Mouse (Mus musculus): ENCODE measurements around the gene Pstpip1.

Pstpip1 gene

DNA sequence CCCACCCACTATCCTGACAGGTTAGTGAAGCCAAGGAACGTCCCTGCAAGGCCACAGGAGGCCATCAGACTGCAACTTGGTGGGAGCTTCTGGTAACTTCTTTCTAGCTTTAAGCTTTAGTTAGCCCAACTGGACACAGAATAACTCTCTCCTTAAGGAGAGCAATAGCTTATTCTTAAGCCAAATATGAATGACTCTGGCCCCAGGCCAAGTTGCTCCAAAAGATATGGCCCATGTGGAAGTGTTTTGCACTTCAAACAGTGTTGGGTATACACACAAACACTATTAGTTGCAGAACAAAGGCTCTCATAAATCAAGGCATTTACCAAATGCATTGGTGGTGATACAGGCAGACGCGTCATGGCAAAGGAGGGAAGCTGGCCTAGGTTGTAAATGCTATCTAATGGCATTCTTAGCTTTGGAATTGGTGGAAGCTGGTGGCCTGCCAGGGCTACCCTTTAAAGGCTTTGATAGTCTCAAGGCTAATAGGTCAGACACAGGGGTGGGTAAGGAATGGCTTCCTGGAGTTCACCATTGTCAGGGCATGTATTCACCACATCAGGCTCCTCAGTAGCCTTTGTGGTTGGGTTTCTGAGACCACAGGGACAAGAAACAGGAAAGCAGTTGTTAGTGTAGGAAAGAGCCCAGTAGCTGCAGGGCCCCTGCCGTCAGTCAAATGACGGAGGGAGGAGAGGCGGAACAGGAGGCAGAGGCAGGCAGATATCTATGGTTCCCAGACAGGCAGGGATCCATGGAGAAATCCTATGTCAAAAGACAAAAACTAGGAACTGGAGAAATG lies 16.7 kb downstream of the Pstpip1 start:
- no peak for DNase-seq

DNA sequence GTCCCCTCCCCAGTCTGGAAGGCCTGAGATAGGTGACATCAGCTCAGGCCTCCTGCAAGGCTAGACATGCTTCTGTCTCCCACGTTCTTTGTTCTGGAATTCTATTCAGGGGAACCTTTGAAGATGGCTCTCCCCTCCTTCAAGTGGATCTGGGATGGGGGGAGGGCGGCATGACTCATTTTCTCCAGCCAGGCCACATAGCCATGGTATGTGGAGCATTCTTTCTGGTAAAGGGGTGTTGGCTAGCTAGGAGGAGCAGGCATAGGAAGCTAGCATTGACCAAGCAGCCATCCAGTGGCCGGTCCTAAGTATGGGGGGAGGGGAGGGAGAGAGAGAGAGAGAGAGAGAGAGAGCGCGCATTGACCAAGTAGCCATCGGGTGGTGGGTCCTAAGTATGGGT lies 17.8 kb downstream of the Pstpip1 start:
- no peak for DNase-seq

DNA sequence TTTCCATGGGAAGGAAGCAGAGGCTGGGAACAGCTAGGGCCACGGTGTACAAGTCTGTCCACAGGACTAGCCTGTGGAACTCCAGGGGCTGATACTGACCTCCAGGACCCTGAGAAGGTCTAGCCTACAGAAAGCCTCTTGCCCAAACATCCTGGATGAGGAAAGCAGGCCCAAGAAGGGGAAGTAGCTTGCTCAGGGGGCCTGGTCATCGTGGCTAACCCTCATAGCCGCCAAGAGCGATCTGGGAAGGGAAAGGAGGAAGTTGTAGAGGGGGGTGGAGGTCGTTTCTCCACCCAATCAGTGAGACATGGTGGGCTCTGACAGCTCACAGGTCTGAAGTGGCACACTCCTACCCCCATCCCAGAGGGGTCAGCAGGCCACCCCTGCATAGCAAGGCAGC lies 18.4 kb downstream of the Pstpip1 start:
- DNase-seq = no peak

DNA sequence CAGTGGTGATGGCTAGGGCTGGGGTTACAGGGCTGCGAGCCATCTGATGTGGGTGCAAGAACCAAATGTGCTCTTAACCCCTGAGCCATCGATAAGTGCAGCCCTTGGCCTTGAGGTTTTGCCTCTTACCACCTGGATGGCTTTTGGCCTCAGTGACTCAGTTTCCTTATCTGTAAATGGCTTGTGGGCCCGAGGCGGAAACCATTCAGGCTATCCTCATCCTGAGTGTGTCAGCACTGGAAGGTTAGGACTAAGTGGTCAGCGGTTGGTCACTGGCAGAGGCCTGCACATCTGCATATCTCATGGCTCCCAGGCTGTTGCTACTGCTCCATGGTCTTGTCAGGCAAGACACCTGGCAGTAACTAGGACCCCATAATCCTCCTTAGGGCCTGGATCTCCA lies 28.3 kb downstream of the Pstpip1 start:
- no peak for DNase-seq

DNA sequence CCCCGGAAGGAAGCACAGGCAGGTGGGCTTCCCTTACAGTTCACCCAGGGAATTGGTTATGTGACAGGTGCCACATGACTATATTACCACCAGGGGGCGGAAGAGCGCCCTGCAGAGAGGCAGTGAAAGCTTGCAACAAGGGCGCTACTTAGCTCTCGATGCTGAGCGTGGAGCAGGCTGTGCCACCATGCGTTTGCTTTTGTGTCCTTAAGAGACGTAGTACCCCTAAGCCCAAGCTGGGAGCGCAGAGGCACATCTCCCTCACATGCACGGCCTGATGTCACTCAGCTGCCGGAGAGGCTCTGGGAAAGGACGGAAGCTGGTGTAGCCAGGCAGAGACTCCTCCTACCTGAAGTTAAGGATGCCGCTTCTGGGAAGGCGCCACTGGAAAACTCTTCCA lies 28.8 kb downstream of the Pstpip1 start:
- peak; percentile 58 to 78 for DNase-seq

DNA sequence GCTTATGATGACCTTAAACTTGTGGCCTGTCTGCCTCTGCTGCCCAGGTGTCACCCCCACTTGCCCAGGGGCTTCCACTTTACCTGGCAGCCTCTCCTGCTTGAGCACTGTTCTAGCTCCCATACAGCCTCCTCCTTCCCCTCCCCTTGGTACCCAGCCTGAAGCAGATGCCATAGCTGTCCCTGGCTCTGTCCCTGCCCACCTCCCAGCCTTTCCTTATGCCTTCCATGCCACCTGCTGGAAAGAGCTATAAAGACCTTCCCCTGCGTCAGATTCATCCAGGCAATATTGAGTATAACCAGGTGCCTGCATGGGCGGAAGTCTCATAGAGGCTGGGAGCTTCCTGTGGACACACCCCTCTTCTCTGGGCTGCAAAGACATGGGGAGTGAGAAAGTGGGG lies 29.9 kb downstream of the Pstpip1 start:
- no peak for DNase-seq

DNA sequence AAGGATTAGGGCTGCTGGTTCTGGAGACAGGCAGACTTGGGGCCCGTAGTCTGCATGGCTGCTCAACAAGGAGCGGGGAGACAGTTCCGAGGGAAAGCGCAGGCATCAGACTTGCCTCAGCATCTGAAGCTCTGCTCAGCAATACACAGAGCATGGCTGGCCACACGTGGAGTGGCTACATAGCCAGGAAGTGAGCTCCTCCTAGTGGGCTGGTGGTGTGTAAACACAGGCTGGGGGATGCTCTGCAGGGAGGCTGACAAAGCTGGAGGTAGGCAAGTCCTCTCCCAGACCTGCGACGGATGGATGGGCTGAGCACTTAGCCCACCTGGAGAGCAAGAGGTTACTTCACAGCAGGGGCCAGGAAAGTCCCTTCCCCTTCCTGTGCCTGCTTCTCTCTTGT lies 31.3 kb downstream of the Pstpip1 start:
- peak in 1 of 2 experiments; percentile 32 for DNase-seq

DNA sequence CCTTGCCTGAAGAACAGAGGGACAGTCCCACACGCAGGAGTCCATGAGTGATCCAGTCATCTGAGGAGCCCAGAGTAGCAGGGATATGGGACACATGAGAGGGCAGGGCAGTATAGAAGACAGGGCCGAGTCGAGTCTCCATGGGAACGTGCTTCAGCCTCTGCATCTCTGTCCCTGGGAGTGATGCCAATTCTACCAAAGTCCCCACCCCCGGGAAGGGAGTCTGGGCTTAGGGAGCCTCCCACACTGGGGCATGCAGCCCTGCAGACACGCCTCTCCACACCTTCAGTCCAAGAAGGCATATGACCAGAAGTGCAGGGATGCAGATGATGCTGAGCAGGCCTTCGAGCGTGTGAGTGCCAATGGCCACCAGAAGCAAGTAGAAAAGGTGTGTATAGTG lies 33.2 kb downstream of the Pstpip1 start:
- DNase-seq = no peak

DNA sequence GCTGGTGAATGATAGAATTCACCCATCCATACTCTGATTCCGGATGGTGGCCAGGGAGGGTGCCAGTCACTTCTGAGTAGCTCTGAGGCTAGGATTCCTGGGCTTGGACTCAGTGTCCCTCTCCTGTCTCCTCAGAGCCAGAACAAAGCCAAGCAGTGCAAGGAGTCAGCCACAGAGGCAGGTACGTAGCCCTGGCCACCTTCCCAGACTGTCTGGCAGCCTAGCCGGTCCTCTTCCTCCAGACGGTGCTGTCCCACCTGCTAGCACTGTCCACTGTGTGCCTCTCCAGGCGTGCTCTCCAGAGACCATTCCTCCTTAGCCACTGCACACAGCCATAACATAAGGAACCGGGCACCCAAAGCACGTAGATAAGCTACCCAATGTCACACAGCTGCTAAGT lies 33.9 kb downstream of the Pstpip1 start:
- peak; percentile 63 for DNase-seq

DNA sequence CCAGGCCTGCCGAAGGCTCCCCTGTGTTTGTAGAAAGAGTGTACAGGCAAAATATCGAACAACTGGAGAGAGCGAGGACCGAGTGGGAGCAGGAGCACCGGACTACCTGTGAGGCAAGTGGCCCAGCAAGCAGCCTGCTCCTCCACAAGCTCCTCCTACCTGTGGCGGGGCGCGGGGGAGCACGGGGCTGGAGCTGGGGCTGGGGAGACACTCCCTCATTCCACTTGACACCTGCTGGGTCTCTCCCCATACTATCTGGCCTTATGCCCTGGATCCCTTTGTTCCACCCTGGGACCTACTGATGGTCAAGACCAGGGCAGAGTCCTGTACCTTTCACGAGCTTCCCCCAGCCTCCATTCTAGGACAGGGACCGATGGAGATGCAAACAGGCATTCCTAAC lies 34.8 kb downstream of the Pstpip1 start:
- DNase-seq = no peak

DNA sequence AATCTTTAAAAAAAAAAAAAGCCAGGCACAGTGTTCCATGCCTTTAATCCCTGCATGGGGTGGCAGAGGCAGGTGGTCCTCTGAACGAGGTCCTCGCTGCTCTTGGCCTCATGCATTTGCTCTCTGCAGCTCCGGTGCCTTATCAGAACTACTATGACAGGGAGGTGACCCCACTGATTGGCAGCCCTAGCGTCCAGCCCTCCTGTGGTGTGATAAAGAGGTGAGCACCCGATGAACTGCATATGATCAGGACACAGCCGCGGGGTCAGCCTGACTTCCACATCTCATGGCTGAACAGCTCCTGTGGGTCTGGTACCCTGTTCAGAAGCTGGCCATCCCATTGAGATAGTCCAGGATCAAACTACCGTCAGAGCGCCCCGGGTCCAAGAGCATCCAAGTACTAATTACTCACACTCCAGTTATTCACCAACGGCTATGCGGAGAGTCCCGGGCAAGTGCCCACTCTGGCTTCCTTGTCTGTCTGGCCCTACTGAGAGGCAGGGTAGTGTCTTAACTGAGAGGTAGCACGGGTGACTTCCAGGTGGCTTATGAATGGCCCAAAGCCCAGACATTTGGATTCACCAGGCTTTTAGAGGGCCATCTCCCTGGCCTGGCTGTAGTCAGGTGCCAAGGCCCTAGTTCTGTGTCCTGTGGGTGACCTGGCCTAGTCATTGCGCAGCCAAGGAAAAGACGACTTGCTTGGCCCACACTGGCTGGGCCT lies 36.9 kb downstream of the Pstpip1 start:
- peak; percentile 53 to 69 for DNase-seq

DNA sequence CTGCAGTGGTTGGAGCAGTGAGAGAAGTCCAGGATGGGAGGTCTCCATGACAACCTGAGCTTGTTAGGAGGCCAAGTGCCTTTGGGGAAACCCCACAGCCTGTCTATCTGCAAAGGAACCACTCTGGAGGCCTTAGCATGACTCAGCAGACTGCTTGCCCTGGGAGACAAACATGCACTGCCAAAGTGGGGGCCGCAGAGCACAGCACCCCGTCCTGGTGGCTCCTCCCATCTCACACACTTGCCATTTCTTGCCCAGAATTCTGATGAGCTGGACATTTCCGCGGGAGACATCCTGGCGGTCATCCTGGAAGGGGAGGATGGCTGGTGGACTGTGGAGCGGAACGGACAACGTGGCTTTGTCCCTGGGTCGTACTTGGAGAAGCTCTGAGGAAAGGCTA lies 38.6 kb downstream of the Pstpip1 start:
- DNase-seq = no peak

DNA sequence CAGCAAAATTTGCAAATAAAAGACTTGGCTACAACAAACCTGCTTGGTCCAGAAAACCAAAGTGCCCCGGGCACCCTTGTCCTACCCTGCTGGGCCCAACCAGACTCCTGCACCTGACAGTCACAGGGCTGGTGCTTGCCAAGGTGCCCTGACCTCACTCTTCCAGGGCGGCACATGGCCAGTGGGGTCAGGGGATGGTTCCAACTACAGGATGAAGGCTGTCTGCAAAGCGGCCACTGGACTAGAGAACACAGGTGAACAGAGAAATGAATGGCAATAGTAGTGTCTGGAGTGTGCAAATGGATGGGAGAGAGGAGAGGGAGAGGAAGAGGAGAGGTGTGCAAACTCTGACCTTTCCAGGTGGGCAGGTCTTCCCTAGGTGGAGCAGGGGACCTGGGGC lies 40.2 kb downstream of the Pstpip1 start:
- DNase-seq = no peak

DNA sequence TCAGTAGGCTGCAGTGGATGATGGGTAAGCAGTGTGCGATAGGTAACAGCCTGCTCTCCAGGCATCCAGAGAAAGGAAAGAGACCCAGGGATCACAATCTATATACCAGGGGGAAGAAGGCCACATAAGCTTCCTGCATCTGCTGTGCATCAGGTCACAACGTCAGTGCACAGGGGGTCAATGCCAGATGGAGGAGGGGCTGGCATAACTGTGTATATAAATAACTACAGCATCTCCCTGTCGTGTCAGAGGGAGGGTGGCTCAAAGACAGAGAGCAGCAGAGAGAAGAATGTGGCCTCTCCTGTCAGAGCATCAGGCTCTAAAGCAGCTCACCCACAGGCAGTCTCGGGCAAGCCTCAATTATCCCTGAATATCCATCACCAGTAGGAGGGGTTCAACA lies 40.8 kb downstream of the Pstpip1 start:
- no peak for DNase-seq

DNA sequence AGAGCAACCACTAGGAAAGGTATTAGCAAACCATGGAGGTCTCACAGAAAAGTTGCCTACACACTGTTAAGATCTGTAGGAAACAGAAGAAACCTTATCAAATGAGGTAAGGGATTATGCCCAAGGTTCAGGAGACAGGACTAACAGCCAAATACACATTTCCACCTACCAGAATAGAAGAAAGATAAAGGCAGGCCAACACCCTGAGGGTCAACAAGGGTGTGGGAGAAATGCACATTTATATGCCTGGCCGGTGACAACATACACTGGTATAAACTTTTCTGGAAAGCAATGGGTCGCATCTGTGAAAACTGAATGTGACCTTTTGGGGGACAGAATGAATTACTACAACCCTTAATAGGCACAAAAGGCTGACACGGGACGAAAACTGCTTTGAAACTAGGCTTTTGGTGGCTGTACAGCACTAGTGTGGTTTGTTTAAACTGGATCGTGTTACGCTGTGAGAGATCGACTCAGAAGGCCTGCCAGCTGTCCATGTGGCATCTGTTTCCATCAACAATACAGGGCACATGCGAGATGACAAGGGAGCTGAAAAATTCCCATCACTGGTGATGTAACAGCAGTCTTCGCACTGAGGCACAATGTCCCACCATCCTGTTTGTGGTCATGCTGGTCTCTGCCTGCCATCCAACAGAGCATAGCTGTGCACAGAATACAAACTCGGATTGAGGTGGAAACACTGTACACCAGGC lies 42.2 kb downstream of the Pstpip1 start:
- DNase-seq = no peak

DNA sequence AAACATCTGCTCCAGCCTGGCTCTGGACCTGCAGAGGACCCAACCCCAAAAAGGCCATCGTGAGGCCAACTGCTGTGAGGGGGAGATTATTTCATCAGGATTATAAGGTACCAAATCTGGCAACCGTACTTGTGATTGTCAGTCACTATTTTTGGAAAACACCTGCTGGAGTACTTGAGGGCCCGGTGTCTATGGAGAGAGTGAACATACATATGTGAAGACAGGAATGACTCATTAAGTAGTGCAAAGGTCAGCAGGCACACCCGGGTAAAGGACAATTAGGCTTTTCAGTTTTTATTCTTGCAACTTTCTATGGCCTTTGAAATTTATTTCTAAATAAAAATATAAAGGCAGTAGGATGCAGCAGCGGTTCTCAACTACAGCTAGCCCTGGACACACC lies 44.2 kb downstream of the Pstpip1 start:
- DNase-seq = no peak

DNA sequence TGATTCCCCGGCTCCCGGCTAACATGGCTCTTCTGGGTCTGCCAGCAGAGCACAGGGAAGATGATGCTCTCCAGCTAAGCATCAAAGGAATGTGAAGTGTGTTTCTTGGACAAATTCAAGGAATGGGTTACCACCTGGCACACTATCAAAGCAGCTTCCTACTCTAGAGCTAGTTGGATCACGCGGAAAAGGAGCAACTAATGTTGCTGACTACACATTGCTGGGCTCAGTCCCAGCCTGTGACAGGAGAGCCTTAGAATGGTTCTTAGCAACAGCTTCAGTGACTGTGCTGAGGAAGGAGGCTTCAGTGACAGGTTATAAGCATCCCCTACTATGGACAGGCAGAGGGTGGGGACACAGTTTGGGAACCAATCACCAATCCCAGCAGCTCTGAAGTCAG lies 44.9 kb downstream of the Pstpip1 start:
- DNase-seq = no peak

DNA sequence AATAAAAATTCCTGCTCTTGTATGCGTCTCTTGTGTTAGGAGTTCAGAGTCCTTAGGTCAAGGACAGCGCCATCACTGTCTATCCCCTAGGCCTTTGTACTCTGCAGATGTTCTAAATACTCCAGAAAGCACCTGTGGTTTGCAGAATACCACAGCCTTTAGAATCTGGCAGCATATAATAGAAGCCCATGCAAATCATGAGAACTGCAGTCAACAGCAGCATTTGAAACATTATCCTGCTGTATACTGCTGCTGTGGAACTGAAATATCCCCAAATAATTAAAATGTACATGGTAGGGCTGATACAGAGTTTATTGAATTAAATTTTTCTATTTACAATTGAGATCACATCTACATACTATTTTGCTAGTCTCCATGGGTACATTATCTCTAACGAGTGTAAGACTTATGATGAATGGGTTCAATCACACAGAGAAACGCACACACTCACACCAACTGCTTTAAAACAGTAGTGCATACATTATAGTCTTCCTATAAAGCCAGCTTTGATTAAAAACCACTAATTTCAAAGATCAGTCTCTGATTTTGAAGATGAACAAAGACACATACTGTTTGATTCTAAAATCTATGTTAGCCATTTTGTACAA lies 45.9 kb downstream of the Pstpip1 start:
- no peak for DNase-seq

DNA sequence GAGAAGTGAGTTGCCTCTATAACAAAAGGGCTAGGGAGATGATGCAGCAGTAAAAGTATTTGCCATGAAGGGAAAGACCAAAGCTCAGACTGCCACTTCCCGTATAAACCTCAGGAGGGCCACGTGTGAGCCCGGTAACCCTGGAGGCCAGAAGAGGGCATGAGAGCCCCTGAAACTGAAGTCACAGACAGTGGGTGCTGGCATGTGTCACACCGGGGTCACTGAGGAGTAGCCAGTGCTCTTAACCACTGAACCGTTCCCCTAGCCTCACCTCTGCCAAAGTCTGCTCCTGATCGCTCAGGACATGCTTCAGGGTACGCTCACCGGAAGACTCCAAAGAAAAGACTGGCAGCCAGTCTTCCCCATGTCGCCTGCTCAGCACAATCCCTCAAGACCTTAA lies 52.0 kb downstream of the Pstpip1 start:
- no peak for DNase-seq

DNA sequence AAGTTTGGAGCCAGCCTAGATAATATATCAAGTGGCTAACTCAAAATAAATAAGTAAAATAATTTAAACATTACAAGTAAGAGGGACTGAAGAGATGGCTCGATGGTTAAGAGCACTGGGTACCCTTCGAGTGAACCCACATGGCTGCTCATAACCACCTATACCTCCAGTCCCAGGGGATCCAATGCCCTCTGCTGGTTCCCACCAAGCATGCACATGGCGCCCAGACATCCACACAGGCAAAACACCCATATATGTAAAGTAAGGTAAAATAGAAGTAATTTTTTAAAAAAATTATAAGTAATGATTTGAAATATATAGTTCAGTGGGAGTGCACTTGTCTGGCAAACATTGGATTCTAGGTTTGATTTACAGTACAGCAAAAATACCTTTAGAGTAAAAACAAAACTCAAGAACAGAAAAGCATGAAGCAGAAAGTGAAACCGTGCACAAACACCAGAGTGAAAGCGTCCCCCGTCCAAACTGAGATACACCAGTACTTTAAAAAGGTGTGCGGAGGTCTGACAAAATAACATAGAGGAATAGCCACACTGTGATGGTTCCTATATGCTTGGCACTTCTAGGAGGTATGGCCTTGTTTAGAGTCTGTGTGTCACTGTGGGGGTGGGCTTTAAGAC lies 54.7 kb downstream of the Pstpip1 start:
- DNase-seq = no peak

DNA sequence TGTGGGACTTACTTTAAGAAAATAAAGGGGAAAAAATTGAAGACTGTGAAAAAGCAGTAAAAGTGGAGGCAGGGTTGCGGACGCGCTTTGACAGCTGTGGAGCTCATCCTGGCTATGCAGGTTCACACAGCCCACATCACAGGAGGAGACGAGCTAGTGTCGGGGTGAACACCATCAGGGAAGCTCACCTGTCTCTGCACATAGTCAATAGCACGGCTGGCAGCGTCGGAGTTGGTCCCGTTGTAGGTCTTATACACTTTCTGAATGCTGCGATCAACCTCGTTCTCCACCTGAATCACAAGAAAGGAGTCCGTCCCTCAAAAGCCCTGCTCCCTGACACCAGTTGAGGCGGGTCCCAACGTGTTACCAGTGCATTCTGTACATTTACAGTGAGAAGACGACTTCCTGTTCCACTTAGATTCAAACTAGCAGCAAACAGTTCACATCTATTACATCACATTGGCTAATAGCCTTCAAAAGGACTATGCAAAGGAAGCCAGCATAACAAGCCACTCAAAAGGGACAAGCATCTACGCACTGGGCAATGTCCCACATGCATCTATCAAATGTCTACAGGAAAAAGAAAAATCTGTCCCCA lies 56.7 kb downstream of the Pstpip1 start:
- no peak for DNase-seq

DNA sequence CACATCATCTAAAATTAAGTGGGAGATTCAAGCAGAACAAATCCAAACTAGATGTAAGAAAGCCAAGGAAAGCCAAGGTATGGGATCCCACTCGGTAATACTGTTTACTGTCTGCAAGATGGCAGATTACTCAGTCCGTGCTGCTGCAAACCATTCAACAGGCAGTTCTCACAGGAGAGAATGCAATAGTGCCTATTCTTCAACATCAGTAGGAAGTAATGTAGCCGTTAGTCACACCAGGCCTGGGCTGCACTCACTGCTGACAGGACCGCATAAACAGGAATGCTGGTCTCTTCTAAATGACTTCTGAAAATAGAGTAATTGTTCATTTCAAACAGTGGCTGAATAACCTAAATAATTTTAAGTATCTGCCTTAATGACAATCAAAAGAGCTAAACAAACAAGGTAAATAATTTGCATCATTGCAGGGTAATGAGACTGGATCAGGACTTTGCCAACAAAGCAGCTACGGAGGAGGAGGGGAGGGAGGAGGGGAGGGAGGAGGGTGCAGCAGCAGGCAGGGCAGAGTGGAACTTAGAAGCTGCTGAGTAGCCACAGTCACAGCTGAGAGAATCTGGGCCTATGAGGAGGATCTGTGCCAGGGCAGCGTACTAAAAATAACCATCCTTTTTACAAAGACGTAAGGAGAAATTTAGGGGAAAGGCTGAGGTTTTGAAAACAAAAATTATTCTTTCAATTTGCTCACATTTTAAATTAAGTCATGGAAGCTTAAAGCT lies 62.2 kb downstream of the Pstpip1 start:
- peak; percentile 24 to 47 for DNase-seq

Data from cerebellum, adult 18-20 months (tissue).